In the genomic region with DNA sequence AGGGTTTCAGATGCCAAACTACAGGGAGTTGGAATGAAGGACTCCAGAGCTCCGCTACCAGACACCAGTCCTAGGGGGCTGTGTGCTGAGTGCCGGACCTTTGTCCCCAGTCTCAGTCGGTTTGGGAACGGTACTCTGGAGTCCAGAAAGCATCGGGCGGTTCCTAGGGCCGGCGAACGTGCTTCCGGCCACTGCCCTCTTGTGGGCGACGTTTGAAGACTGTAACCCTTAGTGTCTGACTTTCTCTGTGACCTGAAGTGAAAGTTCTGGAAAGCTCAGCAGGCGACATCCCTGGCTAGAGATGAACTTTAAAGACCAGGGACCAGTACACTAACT, we compare ENCODE assay signal across 8 mouse cellular contexts. TPM values are rescaled to one million over a fixed set of nuclear protein-coding genes. Genes with fewer than 3 reads are reported as not detected.
A peak's percentile ranks its signal among the peaks of the same experiment; 100 is the strongest.
DNase-seq lines count a peak whose midpoint lies in the region; ATAC-seq and TF ChIP-seq lines count a peak whose summit lies in the region.

No protein-coding gene starts in this region.

- WGBS in embryonic facial prominence, embryonic 15.5 days = 2% methylated on average over 13 of the region's 13 CpGs
- 2% methylated on average over 13 of the region's 13 CpGs for WGBS in heart, embryonic 15.5 days
- WGBS in spleen, adult 2 months = 4% methylated on average over 13 of the region's 13 CpGs

- H3K27me3 ChIP-seq in embryonic facial prominence, embryonic 15.5 days = no peaks in the 10 kb centered on the region
- peaks cover 2% of the 10 kb centered on the region; the same call in 1 of the 2 replicates for H3K27me3 ChIP-seq in heart, embryonic 15.5 days
- H3K27me3 ChIP-seq in spleen, adult 2 months (ENCODE audit: control insufficient read depth, insufficient read depth, low read length) = peaks cover 7% of the 10 kb centered on the region

- H3K27ac ChIP-seq in embryonic facial prominence, embryonic 15.5 days (replicated peaks) = peak overlapping the region; percentile 98
- peak overlapping the region; percentile 92 for H3K27ac ChIP-seq in heart, embryonic 15.5 days
- peak overlapping the region; percentile 49 for H3K27ac ChIP-seq in spleen, adult 2 months (ENCODE audit: insufficient read depth, low read length)

- DNase-seq in A20 (ENCODE audit: low read depth, low spot score) = peak; percentile 67
- peak; percentile 70 for DNase-seq in MN1 (ENCODE audit: low spot score)
- peak; percentile 86 for DNase-seq in kidney, postnatal 10 days
- peak; percentile 83 to 86 for DNase-seq in lung, postnatal 4 days
- DNase-seq in spleen, adult 2 months (ENCODE audit: low read depth in 1 of 2, low spot score in 2 of 2) = peak in 1 of 2 experiments; percentile 38
- no peak for DNase-seq in adipocyte (ENCODE audit: low spot score)

- peak overlapping the region; percentile 69 for H3K9ac ChIP-seq in embryonic facial prominence, embryonic 15.5 days
- H3K9ac ChIP-seq in heart, embryonic 15.5 days = peak overlapping the region; percentile 69

- H3K9me3 ChIP-seq in embryonic facial prominence, embryonic 15.5 days (replicated peaks) = no peaks in the 10 kb centered on the region
- no peaks in the 10 kb centered on the region for H3K9me3 ChIP-seq in heart, embryonic 15.5 days (replicated peaks)

- TF ChIP-seq CTCF in spleen, adult 2 months (IDR thresholded peaks at IDR 0.05; ENCODE audit: extremely low read depth, insufficient read depth, insufficient read length, insufficient replicate concordance) = peak; percentile 30; the same call in 1 of the 2 replicates

- H3K36me3 ChIP-seq in embryonic facial prominence, embryonic 15.5 days = no peaks in the 10 kb centered on the region
- no peaks in the 10 kb centered on the region for H3K36me3 ChIP-seq in heart, embryonic 15.5 days
- no peaks in the 10 kb centered on the region for H3K36me3 ChIP-seq in spleen, adult 2 months (ENCODE audit: control insufficient read depth, insufficient read depth, low read length)

- no peak for TF ChIP-seq POLR2A in spleen, adult 2 months (IDR thresholded peaks at IDR 0.05; ENCODE audit: low read depth, low read length)

- no peak for ATAC-seq in embryonic facial prominence, embryonic 15.5 days (ENCODE audit: insufficient number of reproducible peaks, low FRiP score, low TSS enrichment, low read depth)
- ATAC-seq in heart, embryonic 15.5 days (replicated peaks; ENCODE audit: insufficient number of reproducible peaks, insufficient read depth, low FRiP score, low read depth) = peak; percentile 37; the same call in 1 of the 2 replicates

- H3K4me3 ChIP-seq in embryonic facial prominence, embryonic 15.5 days (replicated peaks) = peak overlapping the region; percentile 74
- peak overlapping the region; percentile 62 for H3K4me3 ChIP-seq in heart, embryonic 15.5 days
- H3K4me3 ChIP-seq in spleen, adult 2 months (ENCODE audit: extremely low read depth, insufficient read depth, insufficient read length) = peak overlapping the region; percentile 67; the same call in 1 of the 2 replicates

- peak overlapping the region; percentile 80 for H3K4me2 ChIP-seq in embryonic facial prominence, embryonic 15.5 days (replicated peaks)
- peak overlapping the region; percentile 89 for H3K4me2 ChIP-seq in heart, embryonic 15.5 days

- H3K4me1 ChIP-seq in embryonic facial prominence, embryonic 15.5 days = peaks cover 39% of the 10 kb centered on the region
- peaks cover 40% of the 10 kb centered on the region for H3K4me1 ChIP-seq in heart, embryonic 15.5 days (replicated peaks)
- peaks cover 4% of the 10 kb centered on the region; the same call in 1 of the 2 replicates for H3K4me1 ChIP-seq in spleen, adult 2 months (ENCODE audit: control insufficient read depth, insufficient read depth, insufficient read length)

RNA-seq across cellular contexts. Expression of a gene that starts 1.1 kb away (rescaled TPM):
- 161 and 163 TPM in 2 replicates for polyA plus RNA-seq in embryonic facial prominence, embryonic 15.5 days (2015; fragmentation: Nextera tagmentation; extraction: Ambion mirVana)
- 31.2 and 43.1 TPM in 2 replicates for polyA plus RNA-seq in heart, embryonic 15.5 days (2015; fragmentation: Nextera tagmentation; extraction: Ambion mirVana)
- polyA plus RNA-seq in spleen, adult 2 months (2012; rRNA removed) = 98.7 and 99.4 TPM in 2 replicates

RNA-seq across cellular contexts. Expression of a gene that starts 20.8 kb away (rescaled TPM):
- polyA plus RNA-seq in embryonic facial prominence, embryonic 15.5 days (2015; fragmentation: Nextera tagmentation; extraction: Ambion mirVana) = 35.3 and 36.2 TPM in 2 replicates
- polyA plus RNA-seq in heart, embryonic 15.5 days (2015; fragmentation: Nextera tagmentation; extraction: Ambion mirVana) = 26.2 and 33.5 TPM in 2 replicates
- polyA plus RNA-seq in spleen, adult 2 months (2012; rRNA removed) = 120 and 126 TPM in 2 replicates

RNA-seq across cellular contexts. Expression of a gene that starts 44.7 kb away (rescaled TPM):
- 10.1 and 11.3 TPM in 2 replicates for polyA plus RNA-seq in embryonic facial prominence, embryonic 15.5 days (2015; fragmentation: Nextera tagmentation; extraction: Ambion mirVana)
- 7.8 and 8.9 TPM in 2 replicates for polyA plus RNA-seq in heart, embryonic 15.5 days (2015; fragmentation: Nextera tagmentation; extraction: Ambion mirVana)
- 3.2 and 3.5 TPM in 2 replicates for polyA plus RNA-seq in spleen, adult 2 months (2012; rRNA removed)

RNA-seq across cellular contexts. Expression of a gene that starts 46.3 kb away (rescaled TPM):
- 30.8 and 33.2 TPM in 2 replicates for polyA plus RNA-seq in embryonic facial prominence, embryonic 15.5 days (2015; fragmentation: Nextera tagmentation; extraction: Ambion mirVana)
- 10.9 and 14.9 TPM in 2 replicates for polyA plus RNA-seq in heart, embryonic 15.5 days (2015; fragmentation: Nextera tagmentation; extraction: Ambion mirVana)
- 30.6 and 32.7 TPM in 2 replicates for polyA plus RNA-seq in spleen, adult 2 months (2012; rRNA removed)
